Mouse (Mus musculus): ENCODE results near the gene Astn1. TPM values are rescaled to one million over a fixed set of nuclear protein-coding genes. Genes with fewer than 3 reads are reported as not detected.
A peak's percentile ranks its signal among the peaks of the same experiment; 100 is the strongest.

Astn1 gene
- total RNA-seq, 4 experiments from 2014 or later, result 162 to 180 (median 164) TPM

- peak in 1 of 2 experiments; percentile 77 for DNase-seq (ENCODE audit: low spot score in 2 of 2)
These were observed 370.9 kb downstream of the Astn1 start for GRCm38 (mm10) chr1:158732868-158733496.

DNA sequence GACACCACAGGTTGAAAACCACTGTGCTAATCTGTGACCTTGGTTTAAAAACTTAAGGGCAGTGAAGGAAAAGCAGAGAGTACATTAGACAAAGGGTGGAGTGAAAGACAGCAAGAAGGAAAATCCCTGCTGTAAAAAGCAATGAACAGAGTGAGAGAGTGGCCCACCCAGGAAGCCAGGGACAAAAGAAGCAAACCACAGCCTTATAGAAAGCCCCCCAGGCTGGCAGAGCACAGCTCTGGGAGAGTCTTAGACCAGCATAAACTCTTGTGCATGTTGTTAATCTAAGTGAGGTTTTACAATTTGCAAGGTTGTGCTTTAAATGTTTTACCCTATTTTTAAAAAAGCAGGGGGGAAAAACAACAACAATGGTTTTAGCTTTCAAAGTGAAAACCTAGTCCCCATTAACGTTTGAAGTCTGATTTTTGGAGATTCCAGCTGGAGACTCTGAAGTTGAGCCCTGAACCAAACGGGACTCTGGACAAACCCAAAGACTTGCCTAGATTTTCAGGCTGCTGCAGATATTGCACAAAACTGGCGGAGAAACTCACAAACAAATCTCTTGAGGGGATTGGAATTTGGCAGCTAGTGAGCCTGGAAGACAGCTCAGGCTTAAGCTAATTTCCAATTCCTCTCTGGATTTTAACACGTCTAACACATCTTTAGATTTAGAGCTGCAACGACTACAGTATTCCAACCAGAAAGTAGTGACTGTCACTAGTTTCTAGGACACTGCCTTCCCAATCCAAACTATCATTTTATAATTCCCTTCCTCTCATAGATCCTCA is 377.3 kb downstream of the Astn1 start:
- DNase-seq (ENCODE audit: low spot score in 2 of 2), result no peak

DNA sequence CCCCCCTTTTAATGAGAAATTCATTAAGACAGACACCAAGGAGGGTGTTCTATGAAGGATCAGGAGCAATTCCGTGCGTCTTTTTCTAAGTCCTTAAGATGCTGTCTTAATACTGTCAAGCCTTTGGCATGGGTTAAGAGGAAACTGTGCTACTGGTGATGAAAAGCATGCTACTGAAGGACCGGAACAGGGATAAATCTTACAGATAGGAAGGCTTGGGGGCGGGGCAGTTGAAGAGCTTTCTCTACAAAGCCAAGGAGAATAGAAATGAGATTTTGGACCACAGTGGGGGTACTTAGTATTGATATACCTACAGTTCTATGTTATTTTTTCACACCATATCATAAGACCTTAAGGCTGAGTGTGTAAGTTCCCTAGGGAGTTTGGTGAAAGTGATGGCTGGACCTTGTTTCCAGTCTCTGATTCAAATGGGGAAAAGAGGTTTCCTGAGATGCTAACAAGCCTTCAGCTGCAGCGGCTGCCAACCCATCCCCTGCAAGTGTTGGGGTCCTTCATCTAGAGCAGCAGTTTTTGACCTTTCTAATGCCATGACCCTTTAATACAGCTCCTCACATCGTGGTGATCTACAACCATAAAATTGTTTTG is 378.2 kb downstream of the Astn1 start:
- DNase-seq (ENCODE audit: low spot score in 2 of 2), result no peak

DNA sequence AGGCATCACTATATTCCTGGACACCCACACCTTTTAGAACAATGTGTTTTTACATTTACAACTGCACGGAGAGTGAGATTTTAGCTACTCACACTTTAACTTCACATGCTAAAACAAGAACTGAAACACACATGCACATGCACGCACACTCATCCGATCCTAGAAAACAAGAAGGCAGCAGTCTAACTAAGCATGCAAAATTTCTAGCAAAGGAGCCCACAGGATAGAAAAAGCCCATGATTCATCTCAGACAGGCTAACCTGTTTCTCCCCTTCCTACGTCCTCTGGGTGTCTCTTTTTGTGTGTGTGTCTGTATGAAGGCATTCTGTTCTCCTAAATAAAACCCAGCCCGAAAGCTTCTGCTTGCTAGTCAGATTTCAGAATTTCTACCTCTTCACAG is 378.9 kb downstream of the Astn1 start:
- DNase-seq (ENCODE audit: low spot score in 2 of 2), result peak in 1 of 2 experiments; percentile 47

Small RNAs within 50 kb of the gene (microRNA-seq; reads per million reads assigned to microRNA genes)
- gene Mir488, result 202 to 238 reads per million in 2 experiments

Other genes with a start within 250 kb of the Astn1 start
- gene Brinp2, start 5.9 kb upstream of the Astn1 start, total RNA-seq (2022), result 10 to 100 TPM; 86.1 to 91.4 (median 88.8) TPM